Mouse (Mus musculus) natural killer cell, adult 2 months (primary cell): ENCODE results near the gene Ccl9.
"Not testable (repeated sequence)": the region's sequence is repeated elsewhere in the genome, so short reads cannot be mapped to it uniquely, and the experiment has no call there.

Experiments
- DNase-seq, 2 experiments: peaks; one replicate each; pipeline ENCODE4 v3.0.0; 2022; ENCODE audit warnings: low spot score in 2 of 2

The Ccl9 gene

GRCm38 (mm10) chr11:83580699-83581232, 2.3 kb upstream of the Ccl9 start:
- DNase-seq = no peak

GRCm38 (mm10) chr11:83578999-83579398, 563 bp upstream of the Ccl9 start:
- DNase-seq = peak in 1 of 2 experiments; percentile 44

- DNase-seq = no peak
These were observed 1.4 kb downstream of the Ccl9 start for GRCm38 (mm10) chr11:83576927-83577555.

- no peak for DNase-seq
These were observed 5.6 kb downstream of the Ccl9 start for GRCm38 (mm10) chr11:83572834-83573233.

- no peak for DNase-seq
These were observed 6.2 kb downstream of the Ccl9 start for GRCm38 (mm10) chr11:83572223-83572622.

GRCm38 (mm10) chr11:83570189-83570588, 8.2 kb downstream of the Ccl9 start:
- no peak for DNase-seq

GRCm38 (mm10) chr11:83569249-83569648, 9.2 kb downstream of the Ccl9 start:
- DNase-seq = peak in 1 of 2 experiments; percentile 61

- DNase-seq = no peak
These were observed 9.7 kb downstream of the Ccl9 start for GRCm38 (mm10) chr11:83568786-83569185.

- DNase-seq = no peak
These were observed 10.4 kb downstream of the Ccl9 start for GRCm38 (mm10) chr11:83568061-83568460.

- DNase-seq = no peak
These were observed 11.1 kb downstream of the Ccl9 start for GRCm38 (mm10) chr11:83567311-83567710.

- no peak for DNase-seq
These were observed 11.8 kb downstream of the Ccl9 start for GRCm38 (mm10) chr11:83566617-83567016.

- no peak for DNase-seq
These were observed 14.7 kb downstream of the Ccl9 start for GRCm38 (mm10) chr11:83563754-83564153.

- DNase-seq = no peak
These were observed 16.0 kb downstream of the Ccl9 start for GRCm38 (mm10) chr11:83562311-83562887.

- peak; percentile 54 to 68 for DNase-seq
These were observed 18.0 kb downstream of the Ccl9 start for GRCm38 (mm10) chr11:83560405-83560804.

GRCm38 (mm10) chr11:83557074-83557473, 21.4 kb downstream of the Ccl9 start:
- no peak for DNase-seq

- DNase-seq = peak in 1 of 2 experiments; percentile 34
These were observed 22.2 kb downstream of the Ccl9 start for GRCm38 (mm10) chr11:83556085-83556781.

- DNase-seq = no peak
These were observed 26.8 kb downstream of the Ccl9 start for GRCm38 (mm10) chr11:83551668-83552067.

- not testable (repeated sequence) for DNase-seq
These were observed 27.4 kb downstream of the Ccl9 start for GRCm38 (mm10) chr11:83551037-83551436.

GRCm38 (mm10) chr11:83550186-83550632, 28.2 kb downstream of the Ccl9 start:
- peak; percentile 71 to 82 for DNase-seq

GRCm38 (mm10) chr11:83544214-83544613, 34.2 kb downstream of the Ccl9 start:
- peak; percentile 48 to 67 for DNase-seq

GRCm38 (mm10) chr11:83541415-83541814, 37.0 kb downstream of the Ccl9 start:
- DNase-seq = no peak

GRCm38 (mm10) chr11:83540931-83541330, 37.5 kb downstream of the Ccl9 start:
- DNase-seq = peak; percentile 45 to 68
